In the genomic region with DNA sequence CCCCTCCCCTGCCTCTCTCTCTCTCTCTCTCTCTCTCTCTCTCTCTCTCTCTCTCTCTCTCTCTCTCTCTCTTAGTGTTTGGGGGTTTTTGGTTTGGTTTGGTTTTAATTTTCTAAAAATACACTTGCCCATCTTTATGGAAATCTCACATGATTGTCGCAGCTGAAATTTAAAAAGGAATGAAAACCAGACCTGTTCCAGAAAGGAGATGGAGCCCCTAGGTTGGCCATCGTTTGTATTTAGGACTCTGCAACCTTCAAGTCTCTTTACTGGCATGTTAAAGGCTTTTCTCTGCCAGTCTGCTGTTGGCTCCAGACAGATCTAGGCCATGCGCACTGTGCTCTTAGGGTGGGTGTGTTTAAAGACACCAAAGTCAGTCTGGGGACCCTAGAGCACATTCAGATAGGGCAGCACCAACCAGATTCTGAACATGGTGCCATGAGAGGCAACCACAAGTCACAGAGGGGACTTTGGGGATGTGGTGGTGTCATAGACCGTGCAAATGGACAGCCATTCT, we compare ENCODE assay signal across 8 mouse cellular contexts.
A peak's percentile ranks its signal among the peaks of the same experiment; 100 is the strongest.
DNase-seq lines count a peak whose midpoint lies in the region; ATAC-seq and TF ChIP-seq lines count a peak whose summit lies in the region.

No protein-coding gene starts in this region.

- no peak overlapping the region for H3K27ac ChIP-seq in heart, embryonic 11.5 days (ENCODE audit: low read depth, low read length)
- H3K27ac ChIP-seq in heart, adult 2 months = no peak overlapping the region
- no peak overlapping the region for H3K27ac ChIP-seq in forebrain, embryonic 10.5 days
- no peak overlapping the region for H3K27ac ChIP-seq in limb, embryonic 14.5 days (replicated peaks; ENCODE audit: low read depth, low read length)
- H3K27ac ChIP-seq in left cerebral cortex, adult 2 months = no peak overlapping the region

- ATAC-seq in heart, embryonic 11.5 days (replicated peaks; ENCODE audit: insufficient number of reproducible peaks, low FRiP score, low TSS enrichment) = no peak
- ATAC-seq in limb, embryonic 14.5 days (ENCODE audit: low FRiP score, low read depth) = no peak

- no peak for TF ChIP-seq EP300 in heart, adult 2 months (IDR thresholded peaks at IDR 0.05; ENCODE audit: insufficient read depth, low read depth, low read length)

- intact Hi-C loops in heart, adult 2 months (cut with DNase I) = loop anchor here (1.0 to 10.0 kb wide), 3 partner anchors 240 to 473 kb away; partner anchors contain the start of gene Btbd11
- intact Hi-C loops in left cerebral cortex, adult 2 months (cut with DNase I) = loop anchor here (2.0 to 5.0 kb wide), 3 partner anchors 83 to 404 kb away; partner anchors contain the start of gene Btbd11

- no peaks in the 10 kb centered on the region for H3K4me1 ChIP-seq in heart, embryonic 11.5 days (ENCODE audit: control insufficient read depth, insufficient read depth, low read length)
- no peaks in the 10 kb centered on the region; the same call in 1 of the 2 replicates for H3K4me1 ChIP-seq in heart, adult 2 months (ENCODE audit: control insufficient read depth, insufficient read depth, low read length)
- peaks cover 7% of the 10 kb centered on the region for H3K4me1 ChIP-seq in forebrain, embryonic 10.5 days
- H3K4me1 ChIP-seq in limb, embryonic 14.5 days (ENCODE audit: control insufficient read depth, insufficient read depth, low read length) = no peaks in the 10 kb centered on the region

- DNase-seq in heart, adult 2 months = no peak
- peak; percentile 73 for DNase-seq in Muller cell, postnatal 12 days (ENCODE audit: inconsistent ontology term)
- DNase-seq in forebrain, embryonic 10.5 days (ENCODE audit: extremely low spot score, low spot score) = no peak
- DNase-seq in limb, embryonic 14.5 days (ENCODE audit: low spot score) = no peak
- DNase-seq in left cerebral cortex, adult 2 months (ENCODE audit: extremely low spot score in 1 of 2, low spot score in 2 of 2) = no peak
- no peak for DNase-seq in right cerebral cortex, adult 18-20 months
- no peak for DNase-seq in layer of hippocampus, adult 11-12 months (ENCODE audit: low spot score)

- no peaks in the 10 kb centered on the region for H3K79me2 ChIP-seq in heart, adult 2 months (replicated peaks; ENCODE audit: control insufficient read depth, insufficient read depth, low read length)

- WGBS in heart, embryonic 11.5 days (ENCODE audit: insufficient replicate concordance) = 56% methylated on average over 4 of the region's 4 CpGs
- WGBS in heart, adult 2 months = 49% methylated on average over 4 of the region's 4 CpGs
- 64% methylated on average over 4 of the region's 4 CpGs for WGBS in forebrain, embryonic 10.5 days
- WGBS in limb, embryonic 14.5 days = 50% methylated on average over 4 of the region's 4 CpGs

- peak overlapping the region; percentile 44 for H3K4me3 ChIP-seq in heart, embryonic 11.5 days (ENCODE audit: low read depth, low read length)
- H3K4me3 ChIP-seq in heart, adult 2 months = no peak overlapping the region
- peak overlapping the region; percentile 56 for H3K4me3 ChIP-seq in forebrain, embryonic 10.5 days
- peak overlapping the region; percentile 29 for H3K4me3 ChIP-seq in limb, embryonic 14.5 days (replicated peaks; ENCODE audit: low read length)
- no peak overlapping the region; the same call in 1 of the 2 replicates for H3K4me3 ChIP-seq in left cerebral cortex, adult 2 months

- TF ChIP-seq POLR2A in heart, adult 2 months (IDR thresholded peaks at IDR 0.05; ENCODE audit: insufficient read depth, low read depth, low read length) = no peak
- TF ChIP-seq POLR2A in limb, embryonic 14.5 days (IDR thresholded peaks at IDR 0.05; ENCODE audit: borderline replicate concordance, extremely low read depth, insufficient read depth, insufficient read length) = no peak

- no peaks in the 10 kb centered on the region for H3K9me3 ChIP-seq in heart, embryonic 11.5 days (replicated peaks; ENCODE audit: control insufficient read depth, low read length)
- no peaks in the 10 kb centered on the region for H3K9me3 ChIP-seq in forebrain, embryonic 10.5 days
- no peaks in the 10 kb centered on the region for H3K9me3 ChIP-seq in limb, embryonic 14.5 days (ENCODE audit: control insufficient read depth, low read length)

- peaks cover 16% of the 10 kb centered on the region for H3K27me3 ChIP-seq in heart, embryonic 11.5 days (ENCODE audit: control insufficient read depth, insufficient read depth, low read length)
- H3K27me3 ChIP-seq in heart, adult 2 months (ENCODE audit: control insufficient read depth, insufficient read depth, low read length) = no peaks in the 10 kb centered on the region
- peaks cover 10% of the 10 kb centered on the region for H3K27me3 ChIP-seq in forebrain, embryonic 10.5 days (ENCODE audit: poor library complexity, severe bottlenecking)
- H3K27me3 ChIP-seq in limb, embryonic 14.5 days (ENCODE audit: control insufficient read depth, insufficient read depth, low read length) = no peaks in the 10 kb centered on the region

- no peak overlapping the region for H3K9ac ChIP-seq in heart, embryonic 11.5 days (ENCODE audit: low read depth, low read length)
- H3K9ac ChIP-seq in heart, adult 2 months (ENCODE audit: low read depth, low read length) = no peak overlapping the region
- no peak overlapping the region for H3K9ac ChIP-seq in limb, embryonic 14.5 days (ENCODE audit: low read depth, low read length, severe bottlenecking)

- H3K4me2 ChIP-seq in heart, embryonic 11.5 days = peak overlapping the region; percentile 82
- peak overlapping the region; percentile 60 for H3K4me2 ChIP-seq in limb, embryonic 14.5 days (replicated peaks; ENCODE audit: low read depth, low read length, severe bottlenecking)

- no peaks in the 10 kb centered on the region for H3K36me3 ChIP-seq in heart, embryonic 11.5 days (ENCODE audit: control insufficient read depth, insufficient read depth, low read length)
- H3K36me3 ChIP-seq in heart, adult 2 months (ENCODE audit: control insufficient read depth, insufficient read depth, low read length) = no peaks in the 10 kb centered on the region
- H3K36me3 ChIP-seq in forebrain, embryonic 10.5 days (replicated peaks) = no peaks in the 10 kb centered on the region
- no peaks in the 10 kb centered on the region for H3K36me3 ChIP-seq in limb, embryonic 14.5 days (ENCODE audit: control insufficient read depth, insufficient read depth, low read length)

- TF ChIP-seq CTCF in heart, adult 2 months (IDR thresholded peaks at IDR 0.05) = no peak
- no peak for TF ChIP-seq CTCF in left cerebral cortex, adult 2 months (IDR thresholded peaks at IDR 0.05)

Comparison
In these comparisons a context has a peak if more than half of its experiments do, and no peak if none do; other contexts are left out.
1. H3K4me3 ChIP-seq: peak in heart, embryonic 11.5 days (single experiment), forebrain, embryonic 10.5 days (single experiment) and limb, embryonic 14.5 days (single experiment); none in heart, adult 2 months (single experiment) and left cerebral cortex, adult 2 months (single experiment).